Mouse (Mus musculus): Measurements from ENCODE around the gene Gm10945.

DNA sequence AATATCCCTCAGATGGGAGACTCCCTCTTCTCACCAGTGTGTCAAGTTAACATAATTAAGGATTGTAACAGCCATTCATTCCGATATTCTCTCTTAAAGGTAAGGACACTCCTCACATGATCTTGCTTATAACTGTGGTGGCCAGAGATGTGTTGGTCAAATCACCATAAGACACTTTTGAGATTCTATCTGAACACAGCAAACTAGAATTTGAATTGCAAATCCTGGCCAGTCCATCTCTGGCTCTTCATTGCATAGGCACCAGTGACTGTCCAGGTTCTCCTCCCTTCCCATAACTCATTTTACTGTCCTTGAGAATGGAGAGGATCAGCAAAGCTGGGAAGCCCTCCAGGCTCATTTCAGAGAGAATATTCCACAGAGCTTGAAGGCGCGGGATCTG is 3.4 kb downstream of the Gm10945 start, which contains the start of gene Oprm1:
- no peak for TF ChIP-seq CTCF (IDR thresholded peaks at IDR 0.05; ENCODE audit: extremely low read depth, insufficient read depth, insufficient read length, insufficient replicate concordance)
- no peak for TF ChIP-seq POLR2A (IDR thresholded peaks at IDR 0.05; ENCODE audit: low read depth, low read length)
